In the genomic region with DNA sequence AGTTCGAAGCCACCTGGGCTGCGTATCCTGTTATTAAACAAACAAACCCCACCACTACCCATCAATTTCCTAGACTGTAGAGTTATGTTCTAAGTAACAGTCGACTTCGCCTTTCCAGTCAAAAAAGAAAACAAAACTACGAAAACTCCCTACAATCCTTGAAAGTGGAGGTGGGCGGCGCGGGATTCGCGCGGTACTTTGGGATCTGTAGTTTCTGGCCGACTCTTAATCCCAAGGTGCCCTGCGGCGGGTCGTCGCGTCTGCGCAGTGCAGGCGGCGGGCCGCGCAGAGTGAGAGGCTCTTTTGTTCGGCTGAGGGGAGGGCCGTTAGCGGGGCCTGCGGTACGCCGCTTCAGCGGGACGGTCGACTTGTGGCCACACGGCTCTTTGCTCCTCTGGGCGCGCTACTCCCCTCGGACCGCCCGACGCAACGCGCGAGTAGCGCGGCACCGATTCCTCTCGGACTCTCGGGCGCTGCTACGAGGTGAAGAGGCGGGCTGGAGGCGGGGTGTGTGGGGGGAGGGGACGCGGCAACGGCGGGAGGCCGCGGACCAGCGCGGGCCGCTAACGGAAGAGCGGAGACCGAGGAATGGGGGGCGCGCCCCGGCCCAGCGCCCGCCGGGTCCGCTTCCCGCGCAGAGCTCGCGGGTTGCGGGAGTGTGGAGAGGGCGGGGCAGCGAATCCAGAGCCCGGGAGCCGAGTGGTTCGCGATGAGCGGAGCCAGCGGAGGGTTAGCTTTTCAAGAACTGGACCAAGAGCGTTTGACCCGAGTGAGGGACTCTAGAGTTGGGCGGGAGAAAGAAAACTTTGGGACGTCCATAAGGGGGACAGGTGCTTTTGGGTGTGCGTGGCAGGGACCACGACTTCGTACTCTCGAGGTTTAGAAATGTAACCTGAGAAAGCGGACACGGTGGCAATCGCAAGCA, we compare ENCODE assay signal across 7 mouse cellular contexts. TPM values are rescaled to one million over a fixed set of nuclear protein-coding genes. Genes with fewer than 3 reads are reported as not detected.
DNase-seq lines count a peak whose midpoint lies in the region; ATAC-seq and TF ChIP-seq lines count a peak whose summit lies in the region.

A gene (plus strand): TSS at position 257 of the 925 bp plus-strand sequence.

- H3K9me3 ChIP-seq in embryonic facial prominence, embryonic 12.5 days, result no peaks in the 10 kb centered on the region
- no peaks in the 10 kb centered on the region for H3K9me3 ChIP-seq in limb, embryonic 12.5 days
- no peaks in the 10 kb centered on the region for H3K9me3 ChIP-seq in midbrain, embryonic 15.5 days

- H3K9ac ChIP-seq in embryonic facial prominence, embryonic 12.5 days, result peak within 1 kb of the TSS; percentile 90
- peak within 1 kb of the TSS; percentile 96 for H3K9ac ChIP-seq in limb, embryonic 12.5 days (replicated peaks)
- H3K9ac ChIP-seq in midbrain, embryonic 15.5 days, result peak within 1 kb of the TSS; percentile 91

- TF ChIP-seq CTCF in kidney, adult 2 months (conservative IDR thresholded peaks at IDR 0.05; ENCODE audit: insufficient read depth, insufficient read length, low read depth, low read length), result no peak
- TF ChIP-seq CTCF in spleen, adult 2 months (IDR thresholded peaks at IDR 0.05; ENCODE audit: extremely low read depth, insufficient read depth, insufficient read length, insufficient replicate concordance), result no peak

- DNase-seq in adrenal gland, postnatal 25 days, result peak; percentile 90
- DNase-seq in heart, adult 18-20 months, result peak; percentile 94 to 95
- peak; percentile 96 for DNase-seq in kidney, adult 2 months
- DNase-seq in spleen, adult 2 months (ENCODE audit: low read depth in 1 of 2, low spot score in 2 of 2), result peak; percentile 77 to 89

- ATAC-seq in embryonic facial prominence, embryonic 12.5 days (ENCODE audit: insufficient number of reproducible peaks, insufficient read depth, low FRiP score, low TSS enrichment), result peak; percentile 95
- peak; percentile 92 for ATAC-seq in limb, embryonic 12.5 days (ENCODE audit: insufficient number of reproducible peaks, insufficient read depth, low FRiP score, low TSS enrichment, low read depth)
- peak; percentile 98 for ATAC-seq in midbrain, embryonic 15.5 days (replicated peaks)

- no peaks in the 10 kb centered on the region for H3K36me3 ChIP-seq in embryonic facial prominence, embryonic 12.5 days
- H3K36me3 ChIP-seq in kidney, adult 2 months (ENCODE audit: control insufficient read depth, insufficient read depth, low read length), result no peaks in the 10 kb centered on the region
- H3K36me3 ChIP-seq in limb, embryonic 12.5 days, result peaks cover 8% of the 10 kb centered on the region
- H3K36me3 ChIP-seq in midbrain, embryonic 15.5 days (replicated peaks), result no peaks in the 10 kb centered on the region
- no peaks in the 10 kb centered on the region for H3K36me3 ChIP-seq in spleen, adult 2 months (ENCODE audit: control insufficient read depth, insufficient read depth, low read length)

- 1% methylated on average over 93 of the region's 93 CpGs for WGBS in embryonic facial prominence, embryonic 12.5 days
- WGBS in kidney, adult 2 months, result 1% methylated on average over 92 of the region's 93 CpGs
- 2% methylated on average over 93 of the region's 93 CpGs for WGBS in limb, embryonic 12.5 days
- WGBS in midbrain, embryonic 15.5 days, result 2% methylated on average over 78 of the region's 93 CpGs
- under 1% methylated on average over 92 of the region's 93 CpGs for WGBS in spleen, adult 2 months

- H3K4me2 ChIP-seq in embryonic facial prominence, embryonic 12.5 days (replicated peaks), result peak within 1 kb of the TSS; percentile 93
- H3K4me2 ChIP-seq in limb, embryonic 12.5 days, result peak within 1 kb of the TSS; percentile 81
- peak within 1 kb of the TSS; percentile 83 for H3K4me2 ChIP-seq in midbrain, embryonic 15.5 days

- H3K4me3 ChIP-seq in embryonic facial prominence, embryonic 12.5 days, result peak within 1 kb of the TSS; percentile 91
- H3K4me3 ChIP-seq in kidney, adult 2 months (ENCODE audit: insufficient read depth, low read depth, low read length), result peak within 1 kb of the TSS; percentile 90
- H3K4me3 ChIP-seq in limb, embryonic 12.5 days (replicated peaks), result peak within 1 kb of the TSS; percentile 93
- H3K4me3 ChIP-seq in midbrain, embryonic 15.5 days, result peak within 1 kb of the TSS; percentile 98
- H3K4me3 ChIP-seq in spleen, adult 2 months (ENCODE audit: extremely low read depth, insufficient read depth, insufficient read length), result peak within 1 kb of the TSS; percentile 98

- peak; percentile 31 for TF ChIP-seq POLR2A in kidney, adult 2 months (IDR thresholded peaks at IDR 0.05; ENCODE audit: low read depth, low read length)
- TF ChIP-seq POLR2A in spleen, adult 2 months (IDR thresholded peaks at IDR 0.05; ENCODE audit: low read depth, low read length), result peak; percentile 61

- H3K4me1 ChIP-seq in embryonic facial prominence, embryonic 12.5 days, result peaks cover 28% of the 10 kb centered on the region
- H3K4me1 ChIP-seq in kidney, adult 2 months (ENCODE audit: control insufficient read depth, insufficient read depth, low read length), result peaks cover 6% of the 10 kb centered on the region
- peaks cover 28% of the 10 kb centered on the region for H3K4me1 ChIP-seq in limb, embryonic 12.5 days (replicated peaks)
- peaks cover 43% of the 10 kb centered on the region for H3K4me1 ChIP-seq in midbrain, embryonic 15.5 days
- peaks cover 9% of the 10 kb centered on the region; the same call in 1 of the 2 replicates for H3K4me1 ChIP-seq in spleen, adult 2 months (ENCODE audit: control insufficient read depth, insufficient read depth, insufficient read length)

- H3K27ac ChIP-seq in embryonic facial prominence, embryonic 12.5 days, result peak within 1 kb of the TSS; percentile 98
- peak within 1 kb of the TSS; percentile 94 for H3K27ac ChIP-seq in kidney, adult 2 months (ENCODE audit: insufficient read depth, low read depth, low read length)
- H3K27ac ChIP-seq in limb, embryonic 12.5 days, result peak within 1 kb of the TSS; percentile 99
- peak within 1 kb of the TSS; percentile 97 for H3K27ac ChIP-seq in midbrain, embryonic 15.5 days
- H3K27ac ChIP-seq in spleen, adult 2 months (ENCODE audit: insufficient read depth, low read length), result peak within 1 kb of the TSS; percentile 88

- 0 out of 2 replicates have a peak, but pooled peaks cover 2% of the 10 kb centered on the region for H3K27me3 ChIP-seq in embryonic facial prominence, embryonic 12.5 days
- H3K27me3 ChIP-seq in kidney, adult 2 months (replicated peaks; ENCODE audit: control insufficient read depth, insufficient read depth, low read length), result no peaks in the 10 kb centered on the region
- H3K27me3 ChIP-seq in limb, embryonic 12.5 days, result no peaks in the 10 kb centered on the region; the same call in 1 of the 2 replicates
- H3K27me3 ChIP-seq in midbrain, embryonic 15.5 days (replicated peaks), result no peaks in the 10 kb centered on the region
- no peaks in the 10 kb centered on the region for H3K27me3 ChIP-seq in spleen, adult 2 months (ENCODE audit: control insufficient read depth, insufficient read depth, low read length)

RNA-seq across cellular contexts. Expression of the gene that starts here (rescaled TPM):
- 78.9 and 98.0 TPM in 2 replicates for total RNA-seq in adrenal gland, postnatal 25 days (2021)
- polyA plus RNA-seq in embryonic facial prominence, embryonic 12.5 days (2016; fragmentation: Nextera tagmentation; extraction: Ambion mirVana), result 160 and 169 TPM in 2 replicates
- 10 to 100 TPM; 35.7 TPM for total RNA-seq in heart, adult 18-20 months (2021)
- polyA plus RNA-seq in kidney, adult 2 months (2012; rRNA removed), result 17.9 and 18.7 TPM in 2 replicates
- polyA plus RNA-seq in limb, embryonic 12.5 days (2016; fragmentation: Nextera tagmentation; extraction: Ambion mirVana), result 184 and 189 TPM in 2 replicates
- 70.6 and 76.7 TPM in 2 replicates for polyA plus RNA-seq in midbrain, embryonic 15.5 days (2015; fragmentation: Nextera tagmentation; extraction: Ambion mirVana)
- 13.9 and 18.2 TPM in 2 replicates for polyA plus RNA-seq in spleen, adult 2 months (2012; rRNA removed)

Comparison
In these comparisons a context has a peak if more than half of its experiments do, and no peak if none do; other contexts are left out.
1. Peak in every context shown above with its lines: DNase-seq, ATAC-seq, H3K4me3 ChIP-seq and H3K27ac ChIP-seq.